Mouse (Mus musculus) G1E (cell line): ENCODE data around the gene Snx18. TPM values are rescaled to one million over a fixed set of nuclear protein-coding genes. Genes with fewer than 3 reads are reported as not detected.

Experiments used
- ATAC-seq: 2 replicates; pipeline ENCODE4 v1.8.0; 2016; ENCODE audit warnings: mild to moderate bottlenecking; ENCODE audit not compliant: insufficient number of reproducible peaks, poor library complexity, low FRiP score, severe bottlenecking; ENCODE audit errors: extremely low read depth
- DNase-seq: peaks from one replicate; pipeline ENCODE4 v3.0.0; 2012; ENCODE audit warnings: low spot score
- H3K27me3 ChIP-seq: 2 replicates; pipeline ENCODE4 v1.6.1; 2012; ENCODE audit warnings: mild to moderate bottlenecking, low read length, inconsistent platforms; ENCODE audit not compliant: insufficient read depth
- H3K36me3 ChIP-seq: replicated peaks from 2 replicates; pipeline ENCODE3; 2012; ENCODE audit warnings: mild to moderate bottlenecking, inconsistent platforms
- H3K4me1 ChIP-seq: 2 replicates; pipeline ENCODE4 v1.6.1; 2012; ENCODE audit warnings: low read depth, low read length, inconsistent platforms, mixed read lengths; ENCODE audit not compliant: insufficient read depth
- H3K4me3 ChIP-seq: 2 replicates; pipeline ENCODE4 v1.5.1; 2012; ENCODE audit warnings: low read depth, mild to moderate bottlenecking, inconsistent platforms, low read length, moderate library complexity, mixed read lengths
- H3K9me3 ChIP-seq: replicated peaks from 2 replicates; pipeline ENCODE4 v1.6.1; 2012; ENCODE audit warnings: inconsistent platforms
- CTCF ChIP-seq: IDR thresholded peaks from 2 replicates; pipeline ENCODE4 v1.5.1; 2012; ENCODE audit warnings: low read depth, low read length, inconsistent platforms, mixed read lengths
- GATA1 ChIP-seq: IDR thresholded peaks from 2 replicates; pipeline ENCODE4 v1.6.1; 2012; ENCODE audit warnings: borderline replicate concordance, low read length, inconsistent platforms, mixed read lengths
- GATA2 ChIP-seq: IDR thresholded peaks from 2 replicates; pipeline ENCODE4 v1.6.1; 2012; ENCODE audit warnings: low read depth, low read length, inconsistent platforms, borderline replicate concordance
- POLR2AphosphoS5 ChIP-seq: IDR thresholded peaks from 2 replicates; pipeline ENCODE4 v1.6.1; 2012; ENCODE audit warnings: low read depth, low read length, inconsistent platforms; ENCODE audit not compliant: insufficient replicate concordance
- TAL1 ChIP-seq: conservative IDR thresholded peaks from 2 replicates; pipeline ENCODE4 v1.6.1; 2012; ENCODE audit warnings: low read depth, low read length, inconsistent platforms, mixed read lengths
- polyA plus RNA-seq: library from polyadenylated mRNA; stranded (reverse); fragments of >175 nt; gene quantifications from 2 replicates; pipeline ENCODE4 v1.2.3, GENCODE M21; 2012
- total RNA-seq, 2 experiments: library from RNA; stranded (forward) in 1 of 2; stranded (reverse) in 1 of 2; fragments of 200-1000 nt in 1 of 2; fragments of >200 nt in 1 of 2; fragmentation: Nextera tagmentation in 1 of 2; gene quantifications; 2 replicates each; pipeline ENCODE4 v1.2.3; 2014 to 2017

Gene Snx18
- total and polyA plus RNA-seq, 3 experiments, result 0.05 TPM; not detected in 2

GRCm38 (mm10) chr13:113593711-113594110 lies 24.7 kb downstream of the Snx18 start:
- peaks cover 7% of the 10 kb centered on the region; the same call in 1 of the 2 replicates for H3K27me3 ChIP-seq
- no peak overlapping the region for H3K4me3 ChIP-seq
- H3K36me3 ChIP-seq, result no peaks in the 10 kb centered on the region
- DNase-seq (no peak), ATAC-seq (no peak)
- H3K9me3 ChIP-seq, result no peaks in the 10 kb centered on the region
- TF ChIP-seq GATA2 (no peak), CTCF (no peak), TAL1 (no peak), GATA1 (no peak), POLR2AphosphoS5 (no peak)
- H3K4me1 ChIP-seq, result no peaks in the 10 kb centered on the region

DNA sequence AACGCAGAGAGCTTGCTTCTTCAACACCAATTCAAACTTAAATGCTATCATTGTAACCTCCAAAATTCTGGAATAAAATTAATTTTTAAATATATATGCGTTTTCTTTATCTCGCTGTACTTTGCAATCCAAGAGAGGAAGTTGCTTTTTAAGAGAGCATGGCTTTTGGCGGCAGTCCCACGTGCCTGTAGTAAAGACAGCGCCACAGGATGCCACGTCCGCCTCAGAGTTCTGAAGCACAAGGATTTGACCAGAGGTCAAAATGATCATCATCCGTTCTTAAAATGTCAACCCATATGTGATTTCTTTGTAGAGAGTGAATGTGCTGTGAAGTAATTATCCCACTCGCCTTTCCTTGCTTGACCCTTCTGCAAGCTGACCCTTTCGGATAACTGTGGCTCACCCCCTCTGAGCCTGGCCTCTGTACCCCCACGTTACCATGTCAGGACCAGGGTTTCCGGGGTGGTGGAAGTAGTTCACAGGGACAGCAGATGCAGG lies 25.6 kb downstream of the Snx18 start:
- no peak overlapping the region for H3K4me3 ChIP-seq
- DNase-seq, result no peak
- H3K9me3 ChIP-seq, result no peaks in the 10 kb centered on the region
- H3K27me3 ChIP-seq, result peaks cover 7% of the 10 kb centered on the region; the same call in 1 of the 2 replicates
- H3K4me1 ChIP-seq, result no peaks in the 10 kb centered on the region
- no peaks in the 10 kb centered on the region for H3K36me3 ChIP-seq
- no peak for ATAC-seq
- TF ChIP-seq CTCF (no peak), GATA1 (no peak), GATA2 (no peak), POLR2AphosphoS5 (no peak), TAL1 (no peak)

DNA sequence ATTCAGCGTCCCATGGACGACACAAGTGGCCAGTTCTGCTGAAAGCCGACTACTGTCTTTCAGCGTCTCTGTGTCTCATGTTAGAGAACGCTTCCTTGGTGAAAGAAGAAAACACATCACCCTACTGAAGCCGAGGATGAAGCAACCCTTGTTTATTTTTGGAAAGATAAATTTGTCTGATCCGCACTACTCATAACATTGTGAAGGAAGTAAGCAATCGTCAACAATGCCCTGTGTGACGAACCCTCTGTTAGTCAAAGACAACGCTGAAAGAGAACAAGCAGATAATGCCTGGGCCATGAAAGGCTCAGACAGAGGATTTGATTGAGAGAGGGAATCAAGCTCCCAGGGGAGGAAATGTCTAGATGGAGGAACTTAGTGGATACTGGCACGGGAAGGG lies 27.0 kb downstream of the Snx18 start:
- Histone ChIP-seq H3K9me3 (no peaks in the 10 kb centered on the region), H3K27me3 (peaks cover 5% of the 10 kb centered on the region; the same call in 1 of the 2 replicates), H3K4me1 (no peaks in the 10 kb centered on the region), H3K4me3 (no peak overlapping the region), H3K36me3 (no peaks in the 10 kb centered on the region)
- ATAC-seq (no peak), DNase-seq (no peak)
- TF ChIP-seq CTCF, result no peak
- TF ChIP-seq TAL1, result no peak
- no peak for TF ChIP-seq GATA2
- TF ChIP-seq GATA1, result no peak

DNA sequence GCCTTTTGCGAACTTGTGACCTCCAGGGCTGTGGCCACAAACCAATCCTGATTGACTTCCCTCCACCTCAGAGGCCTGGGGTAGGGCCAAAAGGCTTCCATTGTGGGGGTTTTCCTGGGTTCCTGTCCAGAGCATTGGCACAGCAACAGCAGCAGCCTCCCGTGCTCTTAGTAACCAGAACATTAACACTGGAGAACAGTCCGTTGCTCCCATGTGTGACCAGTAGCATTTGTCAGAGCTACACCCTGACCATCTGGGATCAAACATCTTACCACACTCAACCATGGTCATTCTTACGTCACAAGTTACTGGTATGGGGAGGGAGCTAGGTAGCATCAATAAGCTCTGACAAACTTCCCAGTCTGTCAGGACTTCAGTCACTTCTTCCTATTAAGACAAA lies 28.1 kb downstream of the Snx18 start:
- H3K27me3 ChIP-seq, result peaks cover 2% of the 10 kb centered on the region; the same call in 1 of the 2 replicates
- H3K4me1 ChIP-seq, result no peaks in the 10 kb centered on the region
- no peak for ATAC-seq
- H3K9me3 ChIP-seq, result no peaks in the 10 kb centered on the region
- no peak for DNase-seq
- no peak overlapping the region for H3K4me3 ChIP-seq
- TF ChIP-seq TAL1 (no peak), GATA2 (no peak), POLR2AphosphoS5 (no peak), GATA1 (no peak), CTCF (no peak)
- no peaks in the 10 kb centered on the region for H3K36me3 ChIP-seq

GRCm38 (mm10) chr13:113589499-113589898 lies 28.9 kb downstream of the Snx18 start:
- Histone ChIP-seq H3K36me3 (no peaks in the 10 kb centered on the region), H3K4me3 (no peak overlapping the region), H3K27me3 (peaks cover 4% of the 10 kb centered on the region; the same call in 1 of the 2 replicates), H3K9me3 (no peaks in the 10 kb centered on the region), H3K4me1 (no peaks in the 10 kb centered on the region)
- DNase-seq (no peak), ATAC-seq (no peak)
- TF ChIP-seq POLR2AphosphoS5 (no peak), TAL1 (no peak), GATA2 (no peak), GATA1 (no peak), CTCF (no peak)

DNA sequence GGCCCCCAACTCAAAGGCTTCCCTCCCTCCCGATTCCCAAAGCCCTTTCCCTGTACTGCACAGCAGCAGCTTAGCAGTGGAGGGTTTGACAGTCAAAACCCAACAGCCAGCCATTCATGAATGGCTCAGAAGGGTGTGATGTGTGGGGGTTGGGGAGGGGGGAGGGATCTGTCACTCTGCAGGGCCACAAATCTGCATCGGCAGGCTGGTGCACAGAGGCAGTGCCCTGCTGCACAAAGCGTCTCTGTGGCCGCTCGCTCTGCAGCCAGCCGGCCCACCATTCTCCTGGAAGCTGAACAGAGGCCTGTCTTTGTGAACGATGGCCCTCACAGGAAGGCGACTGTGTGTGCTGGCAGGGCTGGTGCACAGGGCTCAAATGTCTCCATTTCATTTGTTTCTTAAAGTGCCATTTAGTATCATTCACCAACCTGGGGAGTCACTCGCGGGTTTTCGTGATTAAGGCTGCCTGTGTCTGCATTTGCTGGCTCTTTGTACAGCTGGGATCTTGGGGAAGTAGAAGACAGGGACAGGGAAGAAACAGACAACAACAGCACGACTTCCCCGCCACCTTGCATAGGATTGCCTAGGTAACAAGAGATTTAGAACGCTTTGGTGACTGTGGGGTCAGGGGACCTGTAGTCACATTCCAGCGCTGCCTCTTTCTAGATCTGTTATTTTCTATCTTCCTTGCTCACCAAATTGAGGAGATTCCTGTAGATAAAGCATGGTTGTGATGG lies 31.0 kb downstream of the Snx18 start:
- H3K4me1 ChIP-seq, result no peaks in the 10 kb centered on the region
- no peaks in the 10 kb centered on the region for H3K9me3 ChIP-seq
- no peak for TF ChIP-seq TAL1
- H3K4me3 ChIP-seq, result no peak overlapping the region
- no peaks in the 10 kb centered on the region for H3K36me3 ChIP-seq
- H3K27me3 ChIP-seq, result peaks cover 10% of the 10 kb centered on the region
- DNase-seq (no peak), ATAC-seq (no peak)
